Mouse (Mus musculus): ENCODE data around the gene Kcns1. TPM values are rescaled to one million over a fixed set of nuclear protein-coding genes. Genes with fewer than 3 reads are reported as not detected.

Gene Kcns1
- polyA plus RNA-seq, 1 experiment from 2014 or later, result 2.4 TPM

DNA sequence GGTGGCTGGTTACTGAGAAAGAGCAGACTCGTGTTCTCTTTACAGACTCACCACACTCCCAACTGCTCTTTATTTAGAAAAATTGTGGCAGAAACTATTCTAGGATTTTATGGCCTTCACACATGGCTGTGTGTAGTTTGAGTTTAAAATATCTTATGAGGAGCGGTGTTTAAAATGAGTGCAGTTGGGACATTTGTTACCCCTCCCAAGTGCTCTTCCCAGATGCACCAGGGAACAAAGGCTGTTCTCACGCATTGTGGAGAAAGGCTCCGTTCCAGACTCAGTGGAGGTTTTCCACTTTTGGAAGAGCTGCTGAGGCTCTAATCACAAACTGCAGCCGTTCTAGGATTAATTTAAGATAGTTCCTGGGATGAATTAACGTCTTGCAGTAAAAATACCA is 33.2 kb downstream of the Kcns1 start:
- Histone ChIP-seq H3K4me2 (no peak overlapping the region), H3K36me3 (peaks cover 2% of the 10 kb centered on the region; the same call in 1 of the 2 replicates), H3K27me3 (replicated peaks) (no peaks in the 10 kb centered on the region), H3K9ac (replicated peaks) (no peak overlapping the region), H3K4me1 (peaks cover 29% of the 10 kb centered on the region; the same call in 1 of the 2 replicates), H3K4me3 (replicated peaks) (no peak overlapping the region), H3K9me3 (replicated peaks) (no peaks in the 10 kb centered on the region), H3K27ac (replicated peaks) (no peak overlapping the region)
- no peak for ATAC-seq (ENCODE audit: low FRiP score)
- 53% methylated on average over 6 of the region's 6 CpGs for WGBS

DNA sequence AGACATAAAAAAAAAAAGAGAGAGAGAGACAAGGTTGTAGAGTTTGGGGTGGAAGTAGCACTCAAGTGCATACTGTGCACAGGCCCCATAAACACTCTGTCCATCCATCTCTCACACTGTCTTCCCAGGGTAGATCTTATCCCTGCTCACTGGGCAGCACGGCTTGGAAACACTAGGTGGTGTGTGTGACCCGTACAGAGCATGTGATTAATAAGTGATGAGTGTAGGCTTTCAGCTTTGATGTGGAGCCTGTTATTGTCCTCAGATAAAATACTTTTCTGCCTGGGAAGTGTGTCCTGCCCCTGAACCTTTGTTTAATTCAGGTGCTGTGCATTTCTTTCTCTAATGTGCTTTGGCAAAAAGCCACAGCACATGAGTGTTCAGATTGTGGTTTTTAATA is 34.5 kb downstream of the Kcns1 start:
- no peak overlapping the region for H3K27ac ChIP-seq (replicated peaks)
- no peak overlapping the region for H3K9ac ChIP-seq (replicated peaks)
- 30% methylated on average over 2 of the region's 2 CpGs for WGBS
- H3K4me3 ChIP-seq (replicated peaks), result no peak overlapping the region
- ATAC-seq (ENCODE audit: low FRiP score), result no peak
- no peaks in the 10 kb centered on the region for H3K27me3 ChIP-seq (replicated peaks)
- no peaks in the 10 kb centered on the region for H3K9me3 ChIP-seq (replicated peaks)
- H3K4me1 ChIP-seq, result peaks cover 22% of the 10 kb centered on the region; the same call in 1 of the 2 replicates
- no peak overlapping the region for H3K4me2 ChIP-seq
- H3K36me3 ChIP-seq, result peaks cover 5% of the 10 kb centered on the region

DNA sequence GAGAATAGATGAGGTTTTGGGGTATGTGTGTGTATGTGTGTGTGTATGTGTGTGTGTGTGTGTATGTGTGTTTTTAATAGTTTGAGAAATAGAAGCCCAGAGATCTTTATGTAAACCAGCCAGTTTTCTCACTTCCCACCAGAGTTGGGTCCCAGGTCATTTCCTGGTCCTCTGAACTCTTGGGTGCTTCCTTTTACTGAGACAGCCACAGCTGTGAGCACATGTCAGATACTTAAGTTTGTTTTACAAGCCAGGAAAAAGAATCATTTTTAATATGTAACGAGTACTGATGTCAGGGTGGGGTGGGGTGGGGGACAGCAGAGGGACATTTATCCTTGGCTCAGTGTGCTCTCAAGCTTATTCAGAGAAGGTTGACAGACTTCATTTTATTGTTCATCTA is 35.5 kb downstream of the Kcns1 start:
- peaks cover 10% of the 10 kb centered on the region for H3K36me3 ChIP-seq

DNA sequence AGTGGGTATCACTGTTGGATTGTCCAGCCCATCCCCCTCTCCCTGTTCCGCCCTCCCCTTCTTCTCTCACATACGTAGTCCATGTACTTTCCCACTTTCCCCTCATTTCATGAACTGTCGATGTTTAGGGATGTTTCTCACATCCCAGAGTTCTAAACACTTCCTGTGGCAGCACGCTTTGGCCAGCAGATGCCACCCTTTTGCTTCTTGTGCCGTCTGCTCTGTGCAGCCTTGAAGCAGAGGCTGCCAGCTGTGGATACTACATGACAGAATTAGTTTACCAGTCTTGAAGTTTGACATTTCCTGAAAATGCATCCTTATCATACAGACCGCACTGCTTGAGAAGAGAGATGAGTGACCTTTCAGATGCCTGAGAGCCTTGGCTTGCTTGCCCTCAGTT is 36.4 kb downstream of the Kcns1 start:
- WGBS, result 66% methylated on average over 6 of the region's 6 CpGs
- no peak overlapping the region for H3K4me3 ChIP-seq (replicated peaks)
- no peaks in the 10 kb centered on the region for H3K9me3 ChIP-seq (replicated peaks)
- peaks cover 22% of the 10 kb centered on the region; the same call in 1 of the 2 replicates for H3K4me1 ChIP-seq
- no peaks in the 10 kb centered on the region for H3K27me3 ChIP-seq (replicated peaks)
- no peak for ATAC-seq (ENCODE audit: low FRiP score)
- no peak overlapping the region for H3K9ac ChIP-seq (replicated peaks)
- peaks cover 10% of the 10 kb centered on the region for H3K36me3 ChIP-seq
- no peak overlapping the region for H3K4me2 ChIP-seq
- no peak overlapping the region for H3K27ac ChIP-seq (replicated peaks)

More for the DNA sequence above, 35.5 kb downstream of the Kcns1 start:
- Histone ChIP-seq H3K27me3 (replicated peaks) (no peaks in the 10 kb centered on the region), H3K4me2 (no peak overlapping the region), H3K9ac (replicated peaks) (no peak overlapping the region), H3K27ac (replicated peaks) (no peak overlapping the region), H3K9me3 (replicated peaks) (no peaks in the 10 kb centered on the region), H3K4me1 (peaks cover 22% of the 10 kb centered on the region; the same call in 1 of the 2 replicates), H3K4me3 (replicated peaks) (no peak overlapping the region)
- WGBS, result 69% methylated on average over 1 of the region's 1 CpGs
- no peak for ATAC-seq (ENCODE audit: low FRiP score)

DNA sequence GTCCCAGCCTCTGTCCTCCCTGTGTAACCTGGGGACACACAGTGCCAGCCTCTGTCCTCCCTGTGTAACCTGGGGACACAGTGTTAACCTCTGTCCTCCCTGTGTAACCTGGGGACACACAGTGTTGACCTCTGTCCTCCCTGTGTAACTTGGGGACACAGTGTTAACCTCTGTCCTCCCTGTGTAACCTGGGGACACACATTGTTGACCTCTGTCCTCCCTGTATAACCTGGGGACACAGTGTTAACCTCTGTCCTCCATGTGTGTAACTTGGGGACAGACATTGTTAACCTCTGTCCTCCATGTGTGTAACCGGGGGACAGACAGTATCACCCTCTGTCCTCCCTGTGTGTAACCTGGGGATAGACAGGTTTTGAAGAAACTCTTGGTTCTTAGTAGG is 39.3 kb downstream of the Kcns1 start:
- H3K27me3 ChIP-seq (replicated peaks), result no peaks in the 10 kb centered on the region
- no peak overlapping the region for H3K27ac ChIP-seq (replicated peaks)
- ATAC-seq (ENCODE audit: low FRiP score), result no peak
- H3K4me1 ChIP-seq, result peaks cover 8% of the 10 kb centered on the region; the same call in 1 of the 2 replicates
- no peak overlapping the region for H3K9ac ChIP-seq (replicated peaks)
- H3K36me3 ChIP-seq, result peaks cover 10% of the 10 kb centered on the region
- WGBS, result 88% methylated on average over 1 of the region's 1 CpGs
- no peaks in the 10 kb centered on the region for H3K9me3 ChIP-seq (replicated peaks)
- no peak overlapping the region for H3K4me3 ChIP-seq (replicated peaks)
- no peak overlapping the region for H3K4me2 ChIP-seq

DNA sequence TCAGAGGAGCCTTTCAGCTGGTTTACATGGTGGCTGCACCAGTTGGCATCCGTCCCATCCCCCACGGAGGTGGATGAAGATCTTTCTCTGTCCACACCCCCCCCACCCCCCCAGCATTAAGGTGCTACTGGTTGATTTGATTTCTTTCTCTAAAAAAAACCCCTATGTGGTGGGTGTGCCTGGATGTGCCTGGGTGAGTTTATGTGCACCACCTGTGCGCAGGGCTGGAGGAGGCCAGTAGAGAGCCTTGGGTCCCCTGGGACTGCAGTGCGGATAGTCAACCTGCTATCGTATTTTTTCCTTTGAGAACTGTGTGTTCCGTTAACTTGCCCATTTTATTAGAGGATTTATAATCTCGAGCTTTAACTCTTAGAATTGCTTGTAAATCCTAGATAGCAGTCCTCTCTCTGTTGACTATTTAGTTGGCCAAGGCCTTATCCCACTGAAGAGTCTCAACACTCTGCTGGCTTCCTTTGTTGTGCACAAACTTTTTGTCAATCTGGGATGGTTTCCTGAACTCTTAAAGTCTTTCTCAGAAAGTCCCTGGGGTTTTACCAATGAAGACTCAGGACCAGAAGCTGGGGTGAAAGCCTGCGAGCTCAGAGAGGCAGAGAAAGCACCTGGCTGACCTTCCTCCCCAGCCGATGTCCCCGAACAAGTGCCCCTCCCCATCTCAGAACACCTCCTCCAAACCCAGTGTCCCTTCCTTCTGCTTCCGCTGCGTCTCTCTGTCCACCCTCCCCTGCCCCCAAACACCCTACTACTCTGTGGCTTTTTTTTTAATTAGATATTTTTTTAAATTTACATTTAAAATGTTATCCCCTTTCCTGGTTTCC is 42.1 kb downstream of the Kcns1 start:
- WGBS, result 83% methylated on average over 12 of the region's 12 CpGs
- Histone ChIP-seq H3K9me3 (replicated peaks) (no peaks in the 10 kb centered on the region), H3K27me3 (replicated peaks) (no peaks in the 10 kb centered on the region), H3K4me1 (no peaks in the 10 kb centered on the region; the same call in 1 of the 2 replicates), H3K4me3 (replicated peaks) (no peak overlapping the region), H3K27ac (replicated peaks) (no peak overlapping the region), H3K9ac (replicated peaks) (no peak overlapping the region), H3K36me3 (peaks cover 10% of the 10 kb centered on the region), H3K4me2 (no peak overlapping the region)
- ATAC-seq (ENCODE audit: low FRiP score), result no peak

DNA sequence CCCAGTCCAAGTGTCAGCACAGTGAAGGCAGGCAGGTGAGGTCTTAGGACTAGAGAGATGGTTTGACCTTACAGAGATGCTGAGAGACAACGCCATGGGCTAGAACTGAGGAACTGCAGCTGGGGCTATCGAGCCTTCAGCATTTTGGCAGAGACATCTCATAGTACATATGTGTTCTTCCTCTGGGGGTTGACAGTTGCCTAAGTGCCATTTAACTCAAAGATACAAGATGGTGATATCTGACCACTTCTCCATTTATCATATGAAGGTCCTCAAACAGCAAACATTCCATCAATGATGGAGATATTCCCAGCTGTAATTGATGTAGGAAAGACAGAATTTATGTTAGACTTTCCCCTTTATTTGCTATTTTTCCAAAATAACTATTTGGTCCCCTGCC is 43.6 kb downstream of the Kcns1 start:
- 95% methylated on average over 2 of the region's 2 CpGs for WGBS
- H3K4me3 ChIP-seq (replicated peaks), result no peak overlapping the region
- ATAC-seq (ENCODE audit: low FRiP score), result no peak
- peaks cover 8% of the 10 kb centered on the region for H3K36me3 ChIP-seq
- H3K9ac ChIP-seq (replicated peaks), result no peak overlapping the region
- no peak overlapping the region for H3K4me2 ChIP-seq
- no peaks in the 10 kb centered on the region for H3K9me3 ChIP-seq (replicated peaks)
- no peak overlapping the region for H3K27ac ChIP-seq (replicated peaks)
- no peaks in the 10 kb centered on the region for H3K27me3 ChIP-seq (replicated peaks)
- no peaks in the 10 kb centered on the region; the same call in 1 of the 2 replicates for H3K4me1 ChIP-seq

DNA sequence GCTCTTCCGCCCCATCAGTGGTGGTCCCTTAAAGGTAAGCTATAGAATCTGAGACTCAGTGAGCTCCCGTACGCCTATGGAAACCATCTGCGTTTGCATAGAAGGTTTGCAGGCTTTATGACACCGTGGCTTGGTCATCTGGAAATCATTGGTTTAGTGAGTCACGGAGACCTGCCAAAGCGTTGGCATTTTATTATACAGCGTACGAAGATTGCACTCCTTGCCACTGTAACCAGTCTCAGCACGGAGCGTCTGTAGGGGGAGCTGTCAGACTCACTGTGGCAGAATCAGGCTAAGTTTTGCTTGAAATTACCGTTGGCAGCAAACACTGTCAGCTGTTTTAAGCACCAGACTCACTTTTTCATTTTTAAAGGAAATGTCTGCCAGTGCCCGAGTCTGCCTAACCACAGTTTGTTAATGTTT is 44.4 kb downstream of the Kcns1 start:
- 82% methylated on average over 13 of the region's 13 CpGs for WGBS
- no peak for ATAC-seq (ENCODE audit: low FRiP score)
- no peaks in the 10 kb centered on the region; the same call in 1 of the 2 replicates for H3K4me1 ChIP-seq
- peaks cover 11% of the 10 kb centered on the region; the same call in 1 of the 2 replicates for H3K36me3 ChIP-seq
- no peak overlapping the region for H3K4me2 ChIP-seq
- H3K27ac ChIP-seq (replicated peaks), result no peak overlapping the region
- H3K9ac ChIP-seq (replicated peaks), result no peak overlapping the region
- H3K27me3 ChIP-seq (replicated peaks), result no peaks in the 10 kb centered on the region
- H3K4me3 ChIP-seq (replicated peaks), result no peak overlapping the region
- H3K9me3 ChIP-seq (replicated peaks), result no peaks in the 10 kb centered on the region

DNA sequence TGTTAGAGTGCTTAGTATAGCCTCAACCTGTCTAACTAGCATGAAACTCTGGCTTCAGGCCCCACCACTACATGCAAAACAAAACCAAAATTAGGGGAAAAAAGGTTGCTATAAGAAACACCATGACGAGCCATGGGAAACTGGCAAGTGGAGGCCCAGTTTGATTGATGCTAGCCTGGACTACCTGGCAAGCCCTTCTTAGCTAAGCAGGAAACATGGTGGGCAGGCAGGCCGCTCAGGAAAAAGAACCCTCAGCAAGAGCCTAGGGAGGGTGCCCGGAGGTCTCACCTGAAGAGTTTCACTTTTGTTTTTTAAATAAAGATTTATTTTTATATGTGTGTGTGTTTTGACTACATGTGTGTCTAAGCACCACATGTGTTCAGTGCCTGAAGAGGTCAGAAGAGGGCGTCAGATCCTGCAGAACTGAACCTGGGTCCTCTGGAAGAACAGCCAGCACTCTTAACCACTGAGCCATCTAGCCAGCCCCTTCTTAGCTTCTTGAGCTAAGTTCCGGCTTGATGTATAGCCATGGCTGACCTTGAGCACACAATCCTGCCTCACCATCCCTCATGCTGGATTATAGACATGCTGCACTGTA is 47.6 kb downstream of the Kcns1 start:
- no peaks in the 10 kb centered on the region for H3K9me3 ChIP-seq (replicated peaks)
- no peak overlapping the region for H3K4me3 ChIP-seq (replicated peaks)
- no peaks in the 10 kb centered on the region for H3K27me3 ChIP-seq (replicated peaks)
- H3K4me1 ChIP-seq, result no peaks in the 10 kb centered on the region; the same call in 1 of the 2 replicates
- no peak for ATAC-seq (ENCODE audit: low FRiP score)
- no peak overlapping the region for H3K4me2 ChIP-seq
- no peak overlapping the region for H3K9ac ChIP-seq (replicated peaks)
- H3K27ac ChIP-seq (replicated peaks), result no peak overlapping the region
- H3K36me3 ChIP-seq, result peaks cover 26% of the 10 kb centered on the region
- WGBS, result 81% methylated on average over 5 of the region's 5 CpGs

DNA sequence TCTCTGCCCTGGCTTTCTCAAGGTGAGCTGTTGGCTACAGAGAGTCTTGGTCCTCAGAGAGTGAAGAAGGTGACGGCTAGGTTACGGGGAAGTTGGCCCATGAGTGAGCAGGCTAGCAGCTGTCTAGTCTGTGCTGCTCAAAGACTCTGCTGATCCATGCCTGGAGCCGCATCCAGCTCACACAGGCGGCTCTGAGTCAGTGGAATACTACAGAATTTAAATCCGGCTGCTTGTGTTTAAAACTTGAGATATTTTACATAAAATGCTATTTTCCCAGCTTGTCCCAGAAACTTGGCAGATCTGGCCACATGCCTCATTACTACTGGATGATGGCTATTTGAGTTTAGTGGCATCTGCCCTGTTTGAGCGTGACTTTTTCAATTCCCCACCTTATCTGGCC is 51.4 kb downstream of the Kcns1 start:
- Histone ChIP-seq H3K4me2 (no peak overlapping the region), H3K36me3 (peaks cover 33% of the 10 kb centered on the region), H3K4me3 (replicated peaks) (no peak overlapping the region), H3K9me3 (replicated peaks) (no peaks in the 10 kb centered on the region), H3K4me1 (no peaks in the 10 kb centered on the region), H3K27ac (replicated peaks) (no peak overlapping the region), H3K27me3 (replicated peaks) (no peaks in the 10 kb centered on the region), H3K9ac (replicated peaks) (no peak overlapping the region)
- WGBS, result 93% methylated on average over 6 of the region's 6 CpGs
- ATAC-seq (ENCODE audit: low FRiP score), result no peak

DNA sequence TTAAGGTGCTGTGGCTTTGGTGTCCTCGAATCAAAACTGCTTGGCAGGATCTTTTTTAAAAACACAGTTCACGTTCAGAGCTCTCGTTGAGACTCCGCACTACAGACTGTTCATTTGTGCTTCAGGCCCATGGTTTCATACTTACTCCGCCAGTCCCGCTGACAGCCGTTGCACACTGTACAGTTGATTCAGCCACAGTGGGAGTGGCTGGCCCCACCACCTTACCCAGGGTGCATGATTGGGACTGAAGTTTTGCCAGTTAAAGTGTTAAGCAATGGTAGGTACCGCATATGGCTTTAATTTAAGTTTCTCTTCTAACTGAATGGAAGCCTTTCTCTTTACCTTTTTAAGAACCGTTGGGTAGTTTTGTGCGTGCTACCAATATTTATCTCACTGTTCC is 55.4 kb downstream of the Kcns1 start:
- H3K36me3 ChIP-seq, result peaks cover 23% of the 10 kb centered on the region
- H3K4me2 ChIP-seq, result no peak overlapping the region
- H3K9me3 ChIP-seq (replicated peaks), result no peaks in the 10 kb centered on the region
- no peak for ATAC-seq (ENCODE audit: low FRiP score)
- no peak overlapping the region for H3K9ac ChIP-seq (replicated peaks)
- 94% methylated on average over 10 of the region's 10 CpGs for WGBS
- no peaks in the 10 kb centered on the region for H3K4me1 ChIP-seq
- H3K4me3 ChIP-seq (replicated peaks), result no peak overlapping the region
- no peaks in the 10 kb centered on the region for H3K27me3 ChIP-seq (replicated peaks)
- no peak overlapping the region for H3K27ac ChIP-seq (replicated peaks)

DNA sequence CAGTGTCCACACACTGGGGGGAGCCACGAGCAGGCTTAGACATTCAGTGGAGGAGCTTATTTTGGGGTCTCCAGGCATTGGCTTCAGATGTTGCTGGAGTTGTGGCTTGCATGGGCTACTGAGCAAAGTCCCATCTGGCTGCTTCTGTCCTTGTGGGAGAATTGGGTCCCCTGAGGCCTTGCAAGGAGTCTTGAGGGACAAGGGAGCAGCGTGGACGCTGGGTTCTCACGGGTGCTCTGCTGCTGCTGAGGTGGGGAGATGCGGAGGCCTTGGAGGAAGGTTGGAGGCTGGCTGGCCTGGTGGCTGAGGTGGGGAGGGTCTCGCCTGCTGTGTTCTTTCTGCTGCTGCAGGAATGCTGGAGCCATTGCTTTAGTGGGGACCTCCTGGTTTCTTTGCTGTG is 56.9 kb downstream of the Kcns1 start:
- no peak overlapping the region for H3K27ac ChIP-seq (replicated peaks)
- H3K9me3 ChIP-seq (replicated peaks), result no peaks in the 10 kb centered on the region
- H3K36me3 ChIP-seq, result peaks cover 12% of the 10 kb centered on the region
- no peak overlapping the region for H3K4me3 ChIP-seq (replicated peaks)
- ATAC-seq (ENCODE audit: low FRiP score), result no peak
- 90% methylated on average over 6 of the region's 6 CpGs for WGBS
- no peak overlapping the region for H3K9ac ChIP-seq (replicated peaks)
- no peaks in the 10 kb centered on the region for H3K27me3 ChIP-seq (replicated peaks)
- no peaks in the 10 kb centered on the region for H3K4me1 ChIP-seq
- no peak overlapping the region for H3K4me2 ChIP-seq
